Mouse (Mus musculus) neural tube, embryonic 15.5 days (tissue): ENCODE results near the gene Plpp7. TPM values are rescaled to one million over a fixed set of nuclear protein-coding genes. Genes with fewer than 3 reads are reported as not detected.

Experiments
- ATAC-seq: fragments of 200-750 bp; cut with Nextera tagmentation; 2 replicates; pipeline ENCODE4 v1.8.0; 2017; ENCODE audit warnings: mild to moderate bottlenecking, moderate TSS enrichment, moderate library complexity; ENCODE audit not compliant: low FRiP score
- H3K27ac ChIP-seq: fragments of 300-500 bp; sonication (generic); replicated peaks from 2 replicates; pipeline ENCODE4 v1.5.1; 2015; ENCODE audit warnings: mild to moderate bottlenecking, inconsistent platforms
- H3K27me3 ChIP-seq: fragments of 300-500 bp; sonication (generic); replicated peaks from 2 replicates; pipeline ENCODE4 v1.6.1; 2015; ENCODE audit warnings: inconsistent platforms
- H3K36me3 ChIP-seq: fragments of 300-500 bp; sonication (generic); 2 replicates; pipeline ENCODE4 v1.6.1; 2015; ENCODE audit warnings: inconsistent platforms
- H3K4me1 ChIP-seq: fragments of 300-500 bp; sonication (generic); 2 replicates; pipeline ENCODE4 v1.6.1; 2015; ENCODE audit warnings: inconsistent platforms
- H3K4me2 ChIP-seq: fragments of 300-500 bp; sonication (generic); 2 replicates; pipeline ENCODE4 v1.6.1; 2015; ENCODE audit warnings: inconsistent platforms, mild to moderate bottlenecking, moderate library complexity
- H3K4me3 ChIP-seq: fragments of 300-500 bp; sonication (generic); replicated peaks from 2 replicates; pipeline ENCODE4 v1.5.1; 2015; ENCODE audit warnings: mild to moderate bottlenecking, inconsistent platforms
- H3K9ac ChIP-seq: fragments of 300-500 bp; sonication (generic); replicated peaks from 2 replicates; pipeline ENCODE4 v1.6.1; 2015; ENCODE audit warnings: mild to moderate bottlenecking, inconsistent platforms
- H3K9me3 ChIP-seq: fragments of 300-500 bp; sonication (generic); replicated peaks from 2 replicates; pipeline ENCODE4 v1.6.1; 2016; ENCODE audit warnings: inconsistent platforms
- WGBS: fragments of 180-500 bp; shearing (Covaris S2); methylation state at CpG from one replicate; pipeline ENCODE4 v1.1.7; 2015; ENCODE audit warnings: mixed read lengths; 5-methylcytosine and 5-hydroxymethylcytosine counted together
- polyA plus RNA-seq: library from polyadenylated mRNA; unstranded; fragments of >200 nt; fragmentation: Nextera tagmentation; extraction: Ambion mirVana; gene quantifications from 2 replicates; pipeline ENCODE4 v1.2.1, GENCODE M21; 2015

The Plpp7 gene
- polyA plus RNA-seq, 1 experiment from 2014 or later, result 32.6 TPM

- Histone ChIP-seq H3K9ac (no peak overlapping the region), H3K27ac (peak overlapping the region; percentile 52; the same call in 1 of the 2 replicates), H3K27me3 (no peaks in the 10 kb centered on the region), H3K4me3 (no peak overlapping the region), H3K4me2 (no peak overlapping the region), H3K4me1 (peaks cover 14% of the 10 kb centered on the region), H3K9me3 (no peaks in the 10 kb centered on the region), H3K36me3 (peaks cover 24% of the 10 kb centered on the region)
- ATAC-seq, result no peak
- 90% methylated on average over 7 of the region's 7 CpGs for WGBS
These were observed 10.6 kb downstream of the Plpp7 start for GRCm38 (mm10) chr2:32105930-32106329.

- Histone ChIP-seq H3K9me3 (no peaks in the 10 kb centered on the region), H3K9ac (no peak overlapping the region), H3K27me3 (no peaks in the 10 kb centered on the region), H3K36me3 (peaks cover 31% of the 10 kb centered on the region), H3K4me1 (no peaks in the 10 kb centered on the region), H3K27ac (no peak overlapping the region), H3K4me2 (no peak overlapping the region), H3K4me3 (no peak overlapping the region)
- ATAC-seq, result no peak
- WGBS, result 94% methylated on average over 1 of the region's 1 CpGs
These were observed 15.9 kb downstream of the Plpp7 start for GRCm38 (mm10) chr2:32111268-32111667.

GRCm38 (mm10) chr2:32112548-32112947, 17.2 kb downstream of the Plpp7 start:
- no peak overlapping the region for H3K9ac ChIP-seq
- no peak overlapping the region for H3K4me2 ChIP-seq
- H3K4me3 ChIP-seq, result no peak overlapping the region
- no peaks in the 10 kb centered on the region for H3K4me1 ChIP-seq
- no peak for ATAC-seq
- no peaks in the 10 kb centered on the region for H3K9me3 ChIP-seq
- H3K36me3 ChIP-seq, result peaks cover 31% of the 10 kb centered on the region
- no peaks in the 10 kb centered on the region for H3K27me3 ChIP-seq
- 75% methylated on average over 2 of the region's 2 CpGs for WGBS
- no peak overlapping the region for H3K27ac ChIP-seq

GRCm38 (mm10) chr2:32115851-32116268, 20.5 kb downstream of the Plpp7 start:
- H3K9me3 ChIP-seq, result no peaks in the 10 kb centered on the region
- no peak overlapping the region for H3K4me3 ChIP-seq
- no peaks in the 10 kb centered on the region for H3K4me1 ChIP-seq
- no peak overlapping the region for H3K27ac ChIP-seq
- peaks cover 7% of the 10 kb centered on the region for H3K36me3 ChIP-seq
- H3K9ac ChIP-seq, result no peak overlapping the region
- 92% methylated on average over 4 of the region's 4 CpGs for WGBS
- no peaks in the 10 kb centered on the region for H3K27me3 ChIP-seq
- no peak overlapping the region for H3K4me2 ChIP-seq
- ATAC-seq, result no peak

- Histone ChIP-seq H3K4me3 (no peak overlapping the region), H3K27ac (no peak overlapping the region), H3K9me3 (no peaks in the 10 kb centered on the region), H3K9ac (no peak overlapping the region), H3K4me2 (no peak overlapping the region), H3K36me3 (no peaks in the 10 kb centered on the region), H3K4me1 (no peaks in the 10 kb centered on the region), H3K27me3 (no peaks in the 10 kb centered on the region)
- WGBS, result 85% methylated on average over 20 of the region's 20 CpGs
- ATAC-seq, result no peak
These were observed 24.7 kb downstream of the Plpp7 start for GRCm38 (mm10) chr2:32119802-32120750.

GRCm38 (mm10) chr2:32121150-32121549, 25.8 kb downstream of the Plpp7 start:
- Histone ChIP-seq H3K36me3 (no peaks in the 10 kb centered on the region), H3K4me1 (no peaks in the 10 kb centered on the region), H3K9ac (no peak overlapping the region), H3K27ac (no peak overlapping the region), H3K4me3 (no peak overlapping the region), H3K27me3 (no peaks in the 10 kb centered on the region), H3K4me2 (no peak overlapping the region), H3K9me3 (no peaks in the 10 kb centered on the region)
- 77% methylated on average over 5 of the region's 5 CpGs for WGBS
- no peak for ATAC-seq

- 82% methylated on average over 2 of the region's 2 CpGs for WGBS
These were observed 26.5 kb downstream of the Plpp7 start for GRCm38 (mm10) chr2:32121785-32122184.

GRCm38 (mm10) chr2:32127653-32128535, 32.6 kb downstream of the Plpp7 start:
- Histone ChIP-seq H3K36me3 (no peaks in the 10 kb centered on the region), H3K4me3 (no peak overlapping the region), H3K9ac (no peak overlapping the region), H3K4me1 (peaks cover 4% of the 10 kb centered on the region; the same call in 1 of the 2 replicates), H3K9me3 (no peaks in the 10 kb centered on the region), H3K27me3 (no peaks in the 10 kb centered on the region), H3K4me2 (no peak overlapping the region), H3K27ac (no peak overlapping the region)
- no peak for ATAC-seq
- WGBS, result 35% methylated on average over 16 of the region's 16 CpGs

More at GRCm38 (mm10) chr2:32121785-32122184, 26.5 kb downstream of the Plpp7 start:
- no peaks in the 10 kb centered on the region for H3K36me3 ChIP-seq
- H3K4me2 ChIP-seq, result no peak overlapping the region
- H3K4me1 ChIP-seq, result no peaks in the 10 kb centered on the region
- no peak for ATAC-seq
- no peaks in the 10 kb centered on the region for H3K27me3 ChIP-seq
- no peak overlapping the region for H3K27ac ChIP-seq
- H3K4me3 ChIP-seq, result no peak overlapping the region
- H3K9me3 ChIP-seq, result no peaks in the 10 kb centered on the region
- H3K9ac ChIP-seq, result no peak overlapping the region

GRCm38 (mm10) chr2:32128536-32128841, 33.2 kb downstream of the Plpp7 start:
- H3K4me1 ChIP-seq, result peaks cover 4% of the 10 kb centered on the region; the same call in 1 of the 2 replicates
- 91% methylated on average over 5 of the region's 5 CpGs for WGBS

GRCm38 (mm10) chr2:32129383-32130074, 34.2 kb downstream of the Plpp7 start:
- peaks cover 4% of the 10 kb centered on the region; the same call in 1 of the 2 replicates for H3K4me1 ChIP-seq
- no peak overlapping the region for H3K4me2 ChIP-seq
- H3K27ac ChIP-seq, result no peak overlapping the region
- no peak overlapping the region for H3K4me3 ChIP-seq
- H3K36me3 ChIP-seq, result no peaks in the 10 kb centered on the region
- no peak for ATAC-seq
- no peaks in the 10 kb centered on the region for H3K9me3 ChIP-seq
- no peaks in the 10 kb centered on the region for H3K27me3 ChIP-seq
- 63% methylated on average over 11 of the region's 11 CpGs for WGBS
- no peak overlapping the region for H3K9ac ChIP-seq

More at GRCm38 (mm10) chr2:32128536-32128841, 33.2 kb downstream of the Plpp7 start:
- H3K4me3 ChIP-seq, result no peak overlapping the region
- H3K27ac ChIP-seq, result no peak overlapping the region
- no peaks in the 10 kb centered on the region for H3K9me3 ChIP-seq
- H3K27me3 ChIP-seq, result no peaks in the 10 kb centered on the region
- no peak overlapping the region for H3K9ac ChIP-seq
- ATAC-seq, result no peak
- H3K4me2 ChIP-seq, result no peak overlapping the region
- H3K36me3 ChIP-seq, result no peaks in the 10 kb centered on the region

GRCm38 (mm10) chr2:32130435-32130834, 35.1 kb downstream of the Plpp7 start:
- ATAC-seq, result no peak
- 36% methylated on average over 6 of the region's 6 CpGs for WGBS
- H3K4me2 ChIP-seq, result no peak overlapping the region

More at GRCm38 (mm10) chr2:32130435-32130834, 35.1 kb downstream of the Plpp7 start:
- H3K4me3 ChIP-seq, result no peak overlapping the region
- no peaks in the 10 kb centered on the region for H3K27me3 ChIP-seq
- H3K9ac ChIP-seq, result no peak overlapping the region
- H3K36me3 ChIP-seq, result no peaks in the 10 kb centered on the region
- H3K9me3 ChIP-seq, result no peaks in the 10 kb centered on the region
- H3K4me1 ChIP-seq, result peaks cover 4% of the 10 kb centered on the region; the same call in 1 of the 2 replicates
- H3K27ac ChIP-seq, result no peak overlapping the region
